14 mouse cellular contexts compared by ENCODE assay signal in the genomic region with DNA sequence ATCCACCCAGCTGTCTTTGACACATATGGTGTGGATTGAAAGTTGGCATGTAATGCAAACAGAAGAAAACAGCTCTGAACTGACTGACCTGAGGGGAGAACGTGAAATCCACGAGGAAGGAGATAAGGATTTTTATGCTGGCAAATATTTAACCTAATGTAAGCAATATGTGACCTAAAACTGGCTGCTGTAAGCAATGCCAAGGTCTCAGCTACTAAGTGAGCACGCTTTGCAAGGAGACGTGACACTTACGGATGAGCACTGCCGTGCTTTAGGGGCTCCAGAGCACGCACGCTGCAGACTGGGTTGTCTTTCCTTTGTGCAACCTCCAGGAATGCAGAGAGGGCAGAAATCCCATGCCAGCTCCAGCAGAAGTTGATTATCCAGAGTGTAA. TPM values are rescaled to one million over a fixed set of nuclear protein-coding genes. Genes with fewer than 3 reads are reported as not detected.
DNase-seq lines count a peak whose midpoint lies in the region; ATAC-seq and TF ChIP-seq lines count a peak whose summit lies in the region.
"Had no signal": no experiment of that assay in that cellular context is flagged by ENCODE, and none has a peak within 500 bp of the region (broad histone marks: within the 10 kb centered on the region; RNA-seq: fewer than 3 reads in every experiment).

No protein-coding gene starts in this region.

- H3K9ac ChIP-seq in forebrain, embryonic 14.5 days (ENCODE audit: low read length), result no peak overlapping the region
- H3K9ac ChIP-seq in liver, embryonic 12.5 days, result no peak overlapping the region
- H3K9ac ChIP-seq in liver, embryonic 11.5 days (ENCODE audit: low read depth, low read length), result no peak overlapping the region
- no peak overlapping the region for H3K9ac ChIP-seq in intestine, embryonic 16.5 days (ENCODE audit: low read depth, low read length)

- H3K36me3 ChIP-seq in forebrain, embryonic 14.5 days (ENCODE audit: control insufficient read depth, insufficient read depth, low read length), result no peaks in the 10 kb centered on the region
- H3K36me3 ChIP-seq in forebrain, embryonic 10.5 days (replicated peaks), result no peaks in the 10 kb centered on the region
- H3K36me3 ChIP-seq in liver, embryonic 12.5 days, result no peaks in the 10 kb centered on the region
- H3K36me3 ChIP-seq in liver, embryonic 11.5 days (ENCODE audit: control insufficient read depth, insufficient read depth, low read length), result no peaks in the 10 kb centered on the region
- no peaks in the 10 kb centered on the region for H3K36me3 ChIP-seq in intestine, embryonic 16.5 days (ENCODE audit: control insufficient read depth, insufficient read depth, low read length)
- H3K36me3 ChIP-seq in small intestine, adult 2 months (ENCODE audit: control insufficient read depth, insufficient read depth, low read length), result no peaks in the 10 kb centered on the region

- WGBS in forebrain, embryonic 14.5 days, result 65% methylated on average over 8 of the region's 8 CpGs
- WGBS in forebrain, embryonic 10.5 days, result 68% methylated on average over 8 of the region's 8 CpGs
- 54% methylated on average over 8 of the region's 8 CpGs for WGBS in liver, embryonic 12.5 days (ENCODE audit: insufficient replicate concordance)
- 42% methylated on average over 8 of the region's 8 CpGs for WGBS in liver, embryonic 11.5 days
- WGBS in intestine, embryonic 16.5 days, result 11% methylated on average over 8 of the region's 8 CpGs
- WGBS in small intestine, adult 2 months, result 14% methylated on average over 8 of the region's 8 CpGs

- no peaks in the 10 kb centered on the region for H3K9me3 ChIP-seq in forebrain, embryonic 14.5 days (replicated peaks; ENCODE audit: control insufficient read depth, low read length)
- H3K9me3 ChIP-seq in forebrain, embryonic 10.5 days, result no peaks in the 10 kb centered on the region
- H3K9me3 ChIP-seq in liver, embryonic 12.5 days (replicated peaks), result no peaks in the 10 kb centered on the region
- H3K9me3 ChIP-seq in liver, embryonic 11.5 days (ENCODE audit: control insufficient read depth, low read length), result no peaks in the 10 kb centered on the region
- H3K9me3 ChIP-seq in intestine, embryonic 16.5 days (ENCODE audit: control insufficient read depth, low read length), result no peaks in the 10 kb centered on the region

- no peak overlapping the region for H3K4me3 ChIP-seq in forebrain, embryonic 14.5 days (ENCODE audit: low read depth, low read length)
- no peak overlapping the region for H3K4me3 ChIP-seq in forebrain, embryonic 10.5 days
- no peak overlapping the region for H3K4me3 ChIP-seq in liver, embryonic 12.5 days
- H3K4me3 ChIP-seq in liver, embryonic 11.5 days (ENCODE audit: low read depth, low read length), result no peak overlapping the region
- 0 out of 2 replicates have a peak overlapping the region, but pooled peaks have one; percentile 25 for H3K4me3 ChIP-seq in intestine, embryonic 16.5 days (ENCODE audit: low read length)
- peak overlapping the region; percentile 34 for H3K4me3 ChIP-seq in small intestine, adult 2 months (ENCODE audit: low read depth, low read length)
- H3K4me3 ChIP-seq: gastrocnemius, adult 2 months had no signal

- peak; percentile 24; the same call in 1 of the 2 replicates for ATAC-seq in forebrain, embryonic 14.5 days
- no peak for ATAC-seq in liver, embryonic 12.5 days
- ATAC-seq in liver, embryonic 11.5 days (replicated peaks; ENCODE audit: low FRiP score), result no peak
- peak; percentile 88 for ATAC-seq in intestine, embryonic 16.5 days

- no peak for TF ChIP-seq POLR2A in small intestine, adult 2 months (IDR thresholded peaks at IDR 0.05; ENCODE audit: low read depth, low read length)

- H3K27me3 ChIP-seq in forebrain, embryonic 14.5 days (replicated peaks; ENCODE audit: control insufficient read depth, insufficient read depth, low read length), result no peaks in the 10 kb centered on the region
- no peaks in the 10 kb centered on the region for H3K27me3 ChIP-seq in forebrain, embryonic 10.5 days (ENCODE audit: poor library complexity, severe bottlenecking)
- no peaks in the 10 kb centered on the region for H3K27me3 ChIP-seq in liver, embryonic 12.5 days (replicated peaks)
- H3K27me3 ChIP-seq in liver, embryonic 11.5 days (replicated peaks; ENCODE audit: control insufficient read depth, insufficient read depth, low read length), result no peaks in the 10 kb centered on the region
- H3K27me3 ChIP-seq in intestine, embryonic 16.5 days (replicated peaks; ENCODE audit: control insufficient read depth, insufficient read depth, low read length), result no peaks in the 10 kb centered on the region
- no peaks in the 10 kb centered on the region for H3K27me3 ChIP-seq in small intestine, adult 2 months (ENCODE audit: control insufficient read depth, insufficient read depth, low read length)

- H3K4me2 ChIP-seq in forebrain, embryonic 14.5 days (ENCODE audit: low read length), result no peak overlapping the region
- 0 out of 2 replicates have a peak overlapping the region, but pooled peaks have one; percentile 25 for H3K4me2 ChIP-seq in liver, embryonic 12.5 days
- no peak overlapping the region; the same call in 1 of the 2 replicates for H3K4me2 ChIP-seq in liver, embryonic 11.5 days
- peak overlapping the region; percentile 49 for H3K4me2 ChIP-seq in intestine, embryonic 16.5 days (ENCODE audit: low read depth, low read length)

- no peak for TF ChIP-seq CTCF in small intestine, adult 2 months (IDR thresholded peaks at IDR 0.05; ENCODE audit: extremely low read depth, insufficient read length, insufficient replicate concordance, low read depth, low read length)

- peak; percentile 7 for DNase-seq in forebrain, embryonic 14.5 days (ENCODE audit: low spot score)
- no peak for DNase-seq in forebrain, embryonic 10.5 days (ENCODE audit: extremely low spot score, low spot score)
- no peak for DNase-seq in liver, embryonic 11.5 days (ENCODE audit: low spot score)
- DNase-seq in cerebellum, adult 9-11 months, result no peak
- no peak for DNase-seq in left cerebral cortex, adult 9 months (ENCODE audit: low spot score in 2 of 2)
- DNase-seq: adrenal gland, postnatal 36 days; cerebellum, postnatal 10 days; gastrocnemius, adult 2 months; heart, postnatal 14 days; layer of hippocampus, adult 9-11 months; lung, postnatal 36 days had no signal

- H3K27ac ChIP-seq in forebrain, embryonic 14.5 days (ENCODE audit: low read depth, low read length), result no peak overlapping the region
- no peak overlapping the region for H3K27ac ChIP-seq in forebrain, embryonic 10.5 days
- no peak overlapping the region for H3K27ac ChIP-seq in liver, embryonic 12.5 days
- no peak overlapping the region for H3K27ac ChIP-seq in liver, embryonic 11.5 days (ENCODE audit: low read depth, low read length)
- peak overlapping the region; percentile 50; the same call in 1 of the 2 replicates for H3K27ac ChIP-seq in intestine, embryonic 16.5 days (ENCODE audit: low read length)
- no peak overlapping the region for H3K27ac ChIP-seq in small intestine, adult 2 months (ENCODE audit: insufficient read depth, low read depth, low read length)
- H3K27ac ChIP-seq: gastrocnemius, adult 2 months had no signal

- H3K4me1 ChIP-seq in forebrain, embryonic 14.5 days (ENCODE audit: control insufficient read depth, insufficient read depth, low read length), result no peaks in the 10 kb centered on the region
- H3K4me1 ChIP-seq in forebrain, embryonic 10.5 days, result peaks cover 15% of the 10 kb centered on the region
- H3K4me1 ChIP-seq in liver, embryonic 12.5 days, result no peaks in the 10 kb centered on the region
- no peaks in the 10 kb centered on the region; the same call in 1 of the 2 replicates for H3K4me1 ChIP-seq in liver, embryonic 11.5 days (replicated peaks; ENCODE audit: control insufficient read depth, insufficient read depth, low read length)
- H3K4me1 ChIP-seq in intestine, embryonic 16.5 days (ENCODE audit: control insufficient read depth, insufficient read depth, low read length), result peaks cover 23% of the 10 kb centered on the region
- peaks cover 23% of the 10 kb centered on the region for H3K4me1 ChIP-seq in small intestine, adult 2 months (ENCODE audit: control insufficient read depth, insufficient read depth, insufficient read length, low read length)

RNA-seq across cellular contexts. Expression of a gene that starts 6.8 kb away (rescaled TPM):
- polyA plus RNA-seq in forebrain, embryonic 14.5 days (2014; fragmentation: Nextera tagmentation; extraction: Ambion mirVana), result not detected in 2 replicates
- polyA plus RNA-seq in forebrain, embryonic 10.5 days (2016; fragmentation: Nextera tagmentation; extraction: Ambion mirVana), result not detected in 2 replicates
- polyA plus RNA-seq in liver, embryonic 12.5 days (2016; fragmentation: Nextera tagmentation; extraction: Ambion mirVana), result not detected in 2 replicates
- polyA plus RNA-seq in liver, embryonic 11.5 days (2014; fragmentation: Nextera tagmentation; extraction: Ambion mirVana), result not detected in 2 replicates
- polyA plus RNA-seq in intestine, embryonic 16.5 days (2015; fragmentation: Nextera tagmentation; extraction: Ambion mirVana), result 1.5 and 1.8 TPM in 2 replicates
- polyA plus RNA-seq in small intestine, adult 2 months (2012; rRNA removed), result 76.3 and 89.5 TPM in 2 replicates

RNA-seq across cellular contexts. Expression of a gene that starts 35.3 kb away (rescaled TPM):
- polyA plus RNA-seq in forebrain, embryonic 14.5 days (2014; fragmentation: Nextera tagmentation; extraction: Ambion mirVana), result 0.20 and 0.37 TPM in 2 replicates
- polyA plus RNA-seq in forebrain, embryonic 10.5 days (2016; fragmentation: Nextera tagmentation; extraction: Ambion mirVana), result 0.77 and 0.83 TPM in 2 replicates
- 0.41 and 0.68 TPM in 2 replicates for polyA plus RNA-seq in liver, embryonic 12.5 days (2016; fragmentation: Nextera tagmentation; extraction: Ambion mirVana)
- polyA plus RNA-seq in liver, embryonic 11.5 days (2014; fragmentation: Nextera tagmentation; extraction: Ambion mirVana), result 0.89 and 0.90 TPM in 2 replicates
- polyA plus RNA-seq in intestine, embryonic 16.5 days (2015; fragmentation: Nextera tagmentation; extraction: Ambion mirVana), result 0.15 TPM in 1 of 2 replicates, not detected in the other
- not detected in 2 replicates for polyA plus RNA-seq in small intestine, adult 2 months (2012; rRNA removed)

RNA-seq across cellular contexts. Expression of a gene that starts 45.5 kb away (rescaled TPM):
- 0.47 and 0.57 TPM in 2 replicates for polyA plus RNA-seq in forebrain, embryonic 14.5 days (2014; fragmentation: Nextera tagmentation; extraction: Ambion mirVana)
- polyA plus RNA-seq in forebrain, embryonic 10.5 days (2016; fragmentation: Nextera tagmentation; extraction: Ambion mirVana), result 0.17 TPM in 1 of 2 replicates, not detected in the other
- polyA plus RNA-seq in liver, embryonic 12.5 days (2016; fragmentation: Nextera tagmentation; extraction: Ambion mirVana), result 0.92 and 0.97 TPM in 2 replicates
- 0.83 and 1.4 TPM in 2 replicates for polyA plus RNA-seq in liver, embryonic 11.5 days (2014; fragmentation: Nextera tagmentation; extraction: Ambion mirVana)
- polyA plus RNA-seq in intestine, embryonic 16.5 days (2015; fragmentation: Nextera tagmentation; extraction: Ambion mirVana), result 734 and 860 TPM in 2 replicates
- 137 and 221 TPM in 2 replicates for polyA plus RNA-seq in small intestine, adult 2 months (2012; rRNA removed)

Comparison
In these comparisons a context has a peak if more than half of its experiments do, and no peak if none do; other contexts are left out.
1. H3K4me2 ChIP-seq: peak in liver, embryonic 12.5 days (single experiment) and intestine, embryonic 16.5 days (single experiment); none in forebrain, embryonic 14.5 days (single experiment) and liver, embryonic 11.5 days (single experiment).
2. ATAC-seq: peak in forebrain, embryonic 14.5 days (single experiment) and intestine, embryonic 16.5 days (single experiment); none in liver, embryonic 12.5 days (single experiment) and liver, embryonic 11.5 days (single experiment).
3. H3K4me3 ChIP-seq: peak in intestine, embryonic 16.5 days (single experiment) and small intestine, adult 2 months (single experiment); none in forebrain, embryonic 14.5 days (single experiment), forebrain, embryonic 10.5 days (single experiment), liver, embryonic 12.5 days (single experiment) and liver, embryonic 11.5 days (single experiment).
4. RNA of a gene that starts 6.8 kb away (polyA plus RNA-seq): 76.3 to 89.5 TPM in small intestine, adult 2 months; 1.5 to 1.8 TPM in intestine, embryonic 16.5 days, not detected in forebrain, embryonic 14.5 days, not detected in forebrain, embryonic 10.5 days, not detected in liver, embryonic 12.5 days and not detected in liver, embryonic 11.5 days; every median in the first group is over 10 times any median in the second.
5. RNA of a gene that starts 45.5 kb away (polyA plus RNA-seq): 734 to 860 TPM in intestine, embryonic 16.5 days and 137 to 221 TPM in small intestine, adult 2 months; 0.83 to 1.4 TPM in liver, embryonic 11.5 days, 0.92 to 0.97 TPM in liver, embryonic 12.5 days, 0.47 to 0.57 TPM in forebrain, embryonic 14.5 days and 0.17 TPM in forebrain, embryonic 10.5 days; every median in the first group is over 10 times any median in the second.